Mouse (Mus musculus) brain, embryonic 14.5 days (tissue): ENCODE results near the gene Spem2. TPM values are rescaled to one million over a fixed set of nuclear protein-coding genes. Genes with fewer than 3 reads are reported as not detected.

ENCODE experiments used
- DNase-seq: peaks from one replicate; pipeline ENCODE4 v3.0.0-alpha.2; 2011; ENCODE audit warnings: low read depth
- CTCF ChIP-seq: fragments of 200-500 bp; IDR thresholded peaks from 2 replicates; pipeline ENCODE4 v1.5.1; 2012; ENCODE audit warnings: inconsistent platforms, mild to moderate bottlenecking, moderate library complexity, borderline replicate concordance; ENCODE audit not compliant: insufficient read depth, insufficient read length; ENCODE audit errors: extremely low read depth
- POLR2A ChIP-seq: fragments of 200-500 bp; IDR thresholded peaks from 2 replicates; pipeline ENCODE4 v1.6.1; 2012; ENCODE audit warnings: mild to moderate bottlenecking, inconsistent platforms, borderline replicate concordance; ENCODE audit not compliant: poor library complexity, insufficient read depth, insufficient read length, severe bottlenecking; ENCODE audit errors: extremely low read depth
- polyA plus RNA-seq: library from polyadenylated mRNA; depleted of rRNA; stranded (reverse); fragments of >200 nt; gene quantifications from 2 replicates; pipeline ENCODE4 v1.2.3, GENCODE M21; 2012

The Spem2 gene
- polyA plus RNA-seq, 1 experiment = not detected

- TF ChIP-seq POLR2A (no peak), CTCF (no peak)
- DNase-seq = no peak
Observed at GRCm38 (mm10) chr11:69849128-69849527, 30.9 kb upstream of the Spem2 start.

- no peak for TF ChIP-seq CTCF
- no peak for TF ChIP-seq POLR2A
- no peak for DNase-seq
Observed at GRCm38 (mm10) chr11:69848021-69848420, 29.8 kb upstream of the Spem2 start.

- no peak for DNase-seq
- no peak for TF ChIP-seq POLR2A
- no peak for TF ChIP-seq CTCF
Observed at GRCm38 (mm10) chr11:69846738-69847688, 28.7 kb upstream of the Spem2 start.

GRCm38 (mm10) chr11:69846198-69846680, 28.0 kb upstream of the Spem2 start, which contains the start of gene Plscr3:
Gene Plscr3 (plus strand): TSS chr11:69846376.
- peak; percentile 97 for DNase-seq
- TF ChIP-seq POLR2A (peak; percentile 59; the same call in 1 of the 2 replicates), CTCF (no peak)

- TF ChIP-seq CTCF (no peak), POLR2A (no peak)
- no peak for DNase-seq
Observed at GRCm38 (mm10) chr11:69838714-69839104, 20.4 kb upstream of the Spem2 start.

- TF ChIP-seq CTCF (no peak), POLR2A (peak; percentile 49; the same call in 1 of the 2 replicates)
- peak; percentile 99 for DNase-seq
Observed at GRCm38 (mm10) chr11:69837952-69838713, 19.9 kb upstream of the Spem2 start, which contains the start of gene Tmem256. Gene Tmem256 (plus strand): TSS chr11:69838514.

GRCm38 (mm10) chr11:69837604-69837951, 19.3 kb upstream of the Spem2 start, which contains the start of gene Nlgn2:
Gene Nlgn2 (minus strand): TSS chr11:69837784.
- no peak for DNase-seq

GRCm38 (mm10) chr11:69836703-69837576, 18.7 kb upstream of the Spem2 start:
- peak; percentile 69 for DNase-seq
- TF ChIP-seq CTCF = no peak
- 0 out of 2 replicates have a peak, but pooled peaks have one; percentile 14 for TF ChIP-seq POLR2A

More at GRCm38 (mm10) chr11:69837604-69837951, 19.3 kb upstream of the Spem2 start, which contains the start of gene Nlgn2:
- TF ChIP-seq CTCF = peak; percentile 3; the same call in 1 of the 2 replicates
- peak; percentile 82 for TF ChIP-seq POLR2A

- TF ChIP-seq CTCF = no peak
- TF ChIP-seq POLR2A = no peak
- DNase-seq = peak; percentile 31
Observed at GRCm38 (mm10) chr11:69835966-69836335, 17.7 kb upstream of the Spem2 start.

- peak; percentile 63 for DNase-seq
- TF ChIP-seq CTCF (no peak), POLR2A (no peak)
Observed at GRCm38 (mm10) chr11:69835326-69835965, 17.2 kb upstream of the Spem2 start.
